Mouse (Mus musculus): ENCODE measurements around the gene Phox2b. TPM values are rescaled to one million over a fixed set of nuclear protein-coding genes. Genes with fewer than 3 reads are reported as not detected.

Gene Phox2b
- 0.01 TPM in 1 of 2 replicates, not detected in the other for polyA plus RNA-seq (2012; rRNA removed)

DNA sequence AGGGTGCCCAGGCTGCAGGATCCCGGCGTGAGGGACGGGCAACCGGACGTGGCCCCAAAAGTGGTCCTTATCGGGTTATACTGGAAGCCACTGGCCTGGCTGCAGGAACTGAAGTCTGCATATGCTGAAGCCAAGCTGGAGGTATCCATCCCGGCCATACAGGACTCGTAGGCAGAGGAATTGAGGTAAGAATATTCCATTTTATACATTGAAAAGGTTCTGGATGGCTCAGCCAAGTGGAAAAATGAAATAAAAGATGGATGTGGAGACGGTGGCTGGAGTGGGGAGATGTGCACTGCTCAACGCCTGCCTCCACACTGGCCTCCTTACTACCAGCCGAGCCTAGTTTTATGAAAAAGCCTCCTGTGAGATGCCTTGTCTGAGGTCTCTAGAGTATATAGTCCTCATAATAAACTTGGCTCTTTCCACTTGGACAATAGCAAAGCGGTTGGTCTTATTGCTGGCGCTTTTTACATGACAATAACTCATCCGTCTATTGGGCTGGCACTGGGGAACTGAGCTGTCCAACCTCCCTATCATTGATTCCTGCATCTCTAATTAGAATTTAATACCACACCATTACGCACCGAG, at the start of gene Phox2b:
Phox2b (minus strand) TSS at position 569 of the 591 bp plus-strand sequence.

Other genes starting within 250 kb of the Phox2b start
- gene Tmem33, start 161.3 kb upstream of the Phox2b start, polyA plus RNA-seq (2012; rRNA removed) = 48.3 and 50.9 TPM in 2 replicates
- gene Slc30a9, start 207.7 kb upstream of the Phox2b start, polyA plus RNA-seq (2012; rRNA removed) = 16.9 and 17.1 TPM in 2 replicates